Mouse (Mus musculus): ENCODE results near the gene Ptpn18. TPM values are rescaled to one million over a fixed set of nuclear protein-coding genes. Genes with fewer than 3 reads are reported as not detected.
"Not testable (repeated sequence)": the region's sequence is repeated elsewhere in the genome, so short reads cannot be mapped to it uniquely, and the experiment has no call there.

The Ptpn18 gene
- polyA plus RNA-seq (2012; rRNA removed) = 27.6 and 38.7 TPM in 2 replicates

GRCm38 (mm10) chr1:34459284-34460060, at the start of gene Ptpn18:
Gene Ptpn18 (plus strand): TSS chr1:34459762.
- peak; percentile 45 for DNase-seq (ENCODE audit: low read depth)

DNA sequence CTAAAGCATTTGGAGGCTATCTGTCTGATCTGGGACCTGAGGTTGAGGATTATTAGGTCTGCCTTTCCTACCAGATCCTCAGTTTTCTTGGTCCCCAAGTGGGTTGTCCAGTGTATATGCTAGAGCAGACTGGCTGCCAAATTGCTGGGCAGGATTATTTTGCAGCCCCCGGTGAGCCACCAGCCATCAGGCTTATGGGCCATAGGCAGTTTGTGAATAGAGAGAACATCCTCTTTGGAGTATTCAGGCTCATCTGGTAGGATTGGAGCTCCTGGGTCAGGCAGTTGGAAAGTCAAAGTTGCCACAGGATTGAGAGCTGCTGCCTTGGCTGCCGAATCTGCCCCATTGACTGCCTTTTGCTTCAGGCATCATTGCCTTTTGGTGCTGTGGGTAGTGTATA, 31.1 kb upstream of the Ptpn18 start:
- no peak for DNase-seq (ENCODE audit: low read depth)

DNA sequence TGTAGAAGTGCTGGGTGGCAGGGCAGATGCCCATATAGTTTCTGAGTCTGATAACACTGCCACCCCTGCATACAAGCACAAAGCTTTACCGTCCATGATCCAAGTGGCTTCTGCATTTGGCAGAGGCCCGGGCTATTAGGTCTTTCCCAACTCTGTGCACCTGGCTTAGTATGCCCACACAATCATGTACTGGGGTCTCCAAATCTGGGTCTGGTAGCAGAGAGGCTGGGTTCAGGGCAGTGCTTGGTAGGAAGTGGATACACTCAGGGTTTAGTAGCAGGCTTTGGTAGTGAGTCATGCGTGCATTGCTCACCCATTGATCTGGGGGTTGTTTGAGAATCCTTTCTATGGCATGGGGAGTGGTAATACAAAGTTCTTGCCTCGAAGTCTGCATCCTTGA, 30.3 kb upstream of the Ptpn18 start:
- DNase-seq (ENCODE audit: low read depth) = no peak

DNA sequence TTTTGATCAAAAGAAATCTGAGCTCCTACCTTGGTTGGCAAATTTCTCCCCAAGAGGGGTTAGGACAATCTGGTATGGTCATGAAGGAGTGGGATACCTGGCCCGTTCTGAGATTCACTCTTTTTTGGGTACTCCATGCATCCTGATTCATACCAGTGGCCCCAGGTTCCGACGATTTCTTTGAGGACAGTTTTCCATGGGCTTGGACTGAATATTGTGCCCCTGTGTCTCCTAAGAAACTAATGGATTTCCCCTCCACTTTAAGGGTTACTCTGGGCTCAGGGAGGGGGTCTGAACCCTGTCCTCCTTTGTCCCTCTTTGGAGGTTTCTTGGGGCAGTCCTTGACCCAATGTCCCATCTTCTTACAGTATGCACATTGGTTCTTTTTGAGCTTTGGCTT, 28.6 kb upstream of the Ptpn18 start:
- no peak for DNase-seq (ENCODE audit: low read depth)

DNA sequence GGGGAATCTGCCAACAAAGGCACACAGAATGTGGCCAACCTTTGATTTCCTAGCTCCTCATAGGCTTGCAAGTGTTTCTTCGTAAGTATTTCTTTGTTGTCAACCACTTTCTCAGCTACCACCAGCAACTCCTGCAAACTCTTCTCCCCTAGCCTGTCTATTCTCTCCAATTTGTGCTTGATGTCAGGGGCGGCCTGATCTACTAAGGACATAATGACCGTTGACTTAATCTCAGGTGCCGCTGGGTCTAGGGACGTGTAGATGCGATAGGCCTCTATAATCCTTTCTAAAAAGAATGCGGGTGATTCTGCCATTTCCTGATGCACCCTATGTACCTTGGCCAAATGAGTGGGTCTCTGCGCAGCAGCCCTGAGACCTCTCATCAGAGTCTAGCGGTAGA, 28.1 kb upstream of the Ptpn18 start:
- no peak for DNase-seq (ENCODE audit: low read depth)

DNA sequence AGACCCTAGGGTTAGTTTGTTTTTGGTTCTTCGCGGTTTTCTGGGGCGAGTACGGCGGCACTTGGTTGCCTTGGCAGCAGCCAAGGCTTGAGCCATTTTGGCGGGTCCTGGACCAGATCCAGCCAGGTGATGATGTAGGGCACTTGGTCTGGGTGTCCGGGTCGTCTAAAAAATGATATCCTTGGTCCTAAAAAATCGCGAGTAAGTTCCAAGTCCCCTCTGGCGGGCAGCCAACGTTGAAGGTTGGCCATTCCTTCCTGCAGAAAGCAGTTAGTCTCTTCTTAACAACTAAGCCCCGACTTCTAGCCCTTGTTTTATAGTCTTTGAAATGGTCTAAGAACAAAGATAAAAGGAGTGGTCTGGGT, 27.2 kb upstream of the Ptpn18 start:
- no peak for DNase-seq (ENCODE audit: low read depth)

DNA sequence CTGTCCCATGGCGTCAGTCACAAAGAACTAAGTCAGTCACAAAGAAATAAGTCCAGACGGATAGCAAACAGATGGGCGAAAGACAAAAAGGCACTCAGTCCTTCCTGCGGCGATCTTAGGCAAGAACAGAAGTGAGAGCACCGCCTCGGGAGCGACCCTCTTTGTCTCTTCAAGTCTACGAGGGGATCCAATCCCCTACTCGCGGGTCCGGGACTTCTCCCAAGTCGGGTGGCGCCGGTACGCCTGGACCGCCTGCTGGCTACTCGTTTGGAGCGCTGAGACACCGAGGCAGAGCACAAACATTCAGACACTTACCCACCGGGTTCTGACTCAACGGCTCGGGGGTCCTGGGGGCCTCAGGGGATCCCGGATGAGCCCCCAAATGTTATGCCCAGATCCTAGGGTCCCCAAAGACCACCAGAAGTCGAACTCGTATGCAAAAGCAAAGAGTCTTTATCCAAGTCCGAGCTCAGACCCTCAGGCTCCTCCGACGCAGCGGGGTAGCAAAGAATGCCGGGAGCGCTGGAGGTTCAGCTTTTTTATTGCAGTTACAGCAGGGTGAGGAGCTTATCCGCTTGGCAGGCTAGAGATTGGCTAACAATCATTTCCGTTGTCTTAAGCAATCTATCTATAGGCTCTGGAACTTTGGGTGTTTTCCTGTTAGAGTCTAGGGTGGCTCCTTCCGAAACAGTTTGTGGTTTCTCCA, 26.6 kb upstream of the Ptpn18 start:
- DNase-seq (ENCODE audit: low read depth) = peak; percentile 42

DNA sequence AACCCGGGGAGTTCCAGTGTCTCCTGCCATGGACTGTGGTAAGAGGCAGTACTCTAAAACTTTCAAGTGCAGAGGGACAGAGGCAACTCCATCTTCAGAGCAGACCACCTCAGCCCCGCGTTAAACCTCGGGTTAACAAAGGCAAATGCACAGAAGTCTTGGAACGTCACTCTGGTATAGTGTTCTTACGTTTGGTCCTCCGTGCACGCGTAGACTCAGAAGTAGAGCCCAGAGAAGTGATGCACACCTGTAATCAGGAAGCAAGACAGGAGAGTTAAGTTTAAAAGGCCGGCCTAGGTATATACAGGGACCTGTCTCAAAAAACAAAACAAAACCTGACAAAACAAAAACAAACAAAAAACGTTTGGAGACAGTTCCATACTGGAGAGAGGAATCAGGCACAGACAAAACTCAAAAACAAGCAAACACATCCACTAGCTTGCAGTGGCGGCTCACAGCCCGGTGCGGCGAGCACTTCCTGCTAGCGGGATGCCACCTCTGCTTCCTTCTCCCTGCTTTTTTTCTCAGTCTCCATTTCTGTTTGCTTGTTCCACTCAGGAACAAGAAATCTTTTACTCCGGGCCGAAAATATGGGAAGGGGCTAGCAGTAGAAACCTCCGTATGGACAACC, 25.6 kb upstream of the Ptpn18 start:
- DNase-seq (ENCODE audit: low read depth) = no peak

- no peak for DNase-seq (ENCODE audit: low read depth)
Observed at GRCm38 (mm10) chr1:34434660-34435160, 24.9 kb upstream of the Ptpn18 start.

DNA sequence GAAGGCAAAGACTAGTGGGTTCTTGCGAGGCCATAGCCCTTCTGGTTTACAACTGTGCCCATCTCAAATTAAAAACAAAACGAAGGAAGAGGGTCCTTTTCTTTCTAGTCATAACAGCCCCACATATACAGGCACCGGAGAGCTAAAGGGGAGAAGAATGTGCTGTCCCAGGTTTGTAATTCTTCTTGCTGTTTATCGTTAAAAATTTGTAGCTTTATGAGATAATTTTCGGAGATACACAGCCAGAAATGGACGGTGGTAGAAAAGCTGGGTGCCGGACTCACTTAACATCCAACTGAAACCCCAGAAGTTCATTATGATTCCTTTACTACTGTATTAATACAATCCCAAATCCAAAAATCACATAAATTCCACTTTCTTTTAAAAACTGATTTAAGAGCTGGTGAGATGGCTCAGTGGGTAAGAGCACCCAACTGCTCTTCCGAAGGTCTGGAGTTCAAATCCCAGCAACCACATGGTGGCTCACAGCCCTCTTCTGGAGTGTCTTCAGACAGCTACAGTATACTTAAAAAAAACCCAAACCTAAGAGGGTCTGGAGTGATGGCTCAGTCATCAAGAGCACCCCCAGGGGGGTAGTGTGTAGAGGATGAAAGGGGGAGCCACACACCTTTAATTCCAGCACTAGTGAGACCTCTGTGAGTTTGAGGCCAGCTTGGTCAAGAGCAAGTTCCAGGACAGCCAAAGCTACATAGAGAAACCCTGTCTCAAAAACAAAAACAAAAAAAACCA, 24.0 kb upstream of the Ptpn18 start:
- DNase-seq (ENCODE audit: low read depth) = no peak

DNA sequence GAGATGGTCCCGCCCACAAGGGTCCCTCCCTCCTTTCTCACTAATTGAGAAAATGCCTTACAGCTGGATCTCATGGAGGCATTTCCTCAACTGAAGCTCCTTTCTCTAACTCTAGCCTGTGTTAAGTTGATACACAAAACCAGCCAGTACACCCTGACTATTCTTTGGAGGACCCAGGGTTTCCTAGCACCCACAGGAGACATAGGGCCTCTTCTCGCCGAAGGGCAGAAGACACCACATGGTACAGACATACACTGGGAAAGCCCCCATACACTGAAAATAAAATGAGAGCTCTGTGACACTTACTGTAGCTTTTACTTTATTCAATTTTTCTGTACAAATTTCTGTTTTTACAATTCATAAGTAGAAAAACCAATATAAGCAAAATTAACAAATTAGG, 23.2 kb upstream of the Ptpn18 start:
- DNase-seq (ENCODE audit: low read depth) = no peak

DNA sequence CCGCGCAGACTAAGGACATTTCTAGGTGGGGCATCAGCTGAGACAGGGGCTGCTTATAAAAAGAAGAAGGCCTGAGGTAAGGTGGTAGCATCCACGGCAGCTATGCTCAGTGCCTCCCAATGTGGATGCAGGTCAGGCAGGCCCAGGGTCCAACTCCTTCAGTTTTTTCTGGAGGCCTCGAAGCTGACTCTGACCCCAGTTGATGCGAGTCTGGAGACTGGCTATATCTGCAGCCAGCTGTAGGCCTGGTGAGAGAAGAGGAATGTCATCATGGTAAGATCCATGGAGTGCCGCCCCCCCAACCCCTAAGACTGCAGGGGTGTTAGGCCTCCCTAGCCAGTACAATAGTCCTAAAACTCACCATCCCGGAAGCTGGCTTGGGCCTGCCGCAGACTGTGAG, 22.2 kb upstream of the Ptpn18 start:
- not testable (repeated sequence) for DNase-seq (ENCODE audit: low read depth)

- DNase-seq (ENCODE audit: low read depth) = no peak
Observed at GRCm38 (mm10) chr1:34438381-34439051, 21.0 kb upstream of the Ptpn18 start.

DNA sequence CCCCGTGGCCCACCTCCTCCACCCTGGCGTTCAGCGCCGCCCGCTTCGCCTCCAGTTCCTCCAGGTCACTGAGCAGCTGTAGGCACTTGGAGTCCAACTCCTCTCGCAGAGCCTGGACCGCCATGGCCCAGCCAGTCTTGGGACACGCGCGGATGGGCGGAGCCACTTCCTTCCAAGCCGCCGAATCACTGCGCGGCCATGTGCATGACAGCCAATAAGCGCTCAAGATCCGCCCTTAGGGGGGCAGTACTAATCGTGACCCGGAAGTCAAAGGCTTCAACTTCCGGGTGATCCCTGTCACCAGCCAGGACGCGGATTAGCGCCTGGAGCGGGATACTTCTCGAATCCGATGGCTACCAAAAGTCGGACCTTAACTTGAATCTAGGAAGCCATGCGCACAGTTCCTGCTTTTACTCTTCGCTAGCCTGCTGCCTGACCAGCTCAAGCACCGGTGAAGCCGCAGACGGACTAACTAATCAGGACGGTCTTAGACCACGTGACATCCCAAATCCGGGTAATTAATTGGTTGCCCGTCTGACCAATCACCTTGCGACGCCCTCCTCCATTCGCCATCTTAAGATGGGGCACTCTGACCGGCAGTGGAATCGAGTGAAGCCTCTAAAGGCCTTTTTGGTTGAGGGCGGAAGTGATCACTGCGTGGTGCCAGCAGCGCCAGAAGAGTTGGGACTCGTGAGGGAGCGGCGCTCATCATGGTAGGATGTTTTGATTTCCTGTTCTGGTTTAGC, 20.2 kb upstream of the Ptpn18 start, which contains the start of the genes Ccdc115 and Imp4:
Gene Ccdc115 (minus strand): TSS at position 458 of the 746 bp plus-strand sequence.
Gene Imp4 (plus strand): TSS at position 637 of the 746 bp plus-strand sequence.
- DNase-seq (ENCODE audit: low read depth) = peak; percentile 97

- no peak for DNase-seq (ENCODE audit: low read depth)
Observed at GRCm38 (mm10) chr1:34439961-34440630, 19.5 kb upstream of the Ptpn18 start.

- DNase-seq (ENCODE audit: low read depth) = no peak
Observed at GRCm38 (mm10) chr1:34443124-34443523, 16.4 kb upstream of the Ptpn18 start.

GRCm38 (mm10) chr1:34458431-34458830, 1.1 kb upstream of the Ptpn18 start:
- DNase-seq (ENCODE audit: low read depth) = no peak

- DNase-seq (ENCODE audit: low read depth) = no peak
Observed at GRCm38 (mm10) chr1:34460061-34460441, 489 bp downstream of the Ptpn18 start.

DNA sequence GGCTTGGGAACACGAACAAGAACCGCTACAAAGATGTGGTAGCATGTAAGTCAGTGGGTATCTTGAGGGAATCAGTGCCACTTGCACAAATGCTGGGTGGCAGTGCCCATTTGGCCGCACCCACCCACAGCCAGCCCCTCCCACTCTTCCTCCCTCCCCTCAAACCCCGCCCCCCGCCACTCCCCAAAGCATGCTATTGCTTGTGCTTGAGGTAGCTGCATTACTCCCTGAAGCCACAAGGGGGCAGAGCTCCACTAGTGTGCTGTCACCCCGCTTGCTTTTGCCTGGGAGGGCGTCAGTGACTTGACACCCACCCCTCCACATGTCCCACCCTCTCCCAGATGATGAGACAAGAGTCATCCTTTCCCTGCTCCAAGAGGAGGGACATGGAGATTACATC, 3.2 kb downstream of the Ptpn18 start:
- DNase-seq (ENCODE audit: low read depth) = no peak

DNA sequence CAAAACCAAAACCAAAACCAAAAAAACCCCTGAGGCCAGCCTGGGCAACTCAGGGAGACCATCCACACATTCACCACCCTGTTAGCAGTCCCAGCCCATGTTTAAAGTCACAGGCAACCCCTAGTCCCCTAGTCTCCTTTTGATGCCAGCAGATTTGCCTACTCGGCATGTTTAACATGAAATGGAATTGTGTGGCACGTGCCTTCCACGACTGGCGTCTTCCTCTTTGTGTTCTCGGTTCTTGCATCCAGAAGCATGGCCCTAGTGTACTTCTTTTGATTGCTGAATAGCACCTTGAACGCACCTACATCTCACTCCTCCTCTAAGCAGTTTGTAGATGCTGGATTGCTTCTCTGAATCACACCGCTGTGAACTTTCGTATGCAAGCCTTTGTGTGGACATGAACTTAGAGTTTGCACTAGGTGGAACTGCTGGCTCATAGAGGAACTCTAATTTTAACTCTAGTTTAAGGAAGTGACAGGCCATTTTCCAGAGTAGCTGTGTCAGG, 4.8 kb downstream of the Ptpn18 start:
- no peak for DNase-seq (ENCODE audit: low read depth)

Data from gonadal fat pad, adult 2 months (tissue).